Mouse (Mus musculus): ENCODE measurements at regions not wholly inside any gene's neighbourhood (a gene's known extent, or its start where the extent isn't known, plus 50 kb on each side); places are given as distances from the start of the nearest gene placed in this dataset.

GRCm38 (mm10) chr14:120853643-120854042, 57.4 kb upstream of the Ipo5 start:
- TF ChIP-seq CTCF (IDR thresholded peaks at IDR 0.05; ENCODE audit: extremely low read depth, insufficient read depth, low read length) (no peak), POLR2A (IDR thresholded peaks at IDR 0.05; ENCODE audit: extremely low read depth, insufficient read depth, low read length) (no peak)

All from cortical plate, adult 2 months (tissue).